Mouse (Mus musculus): Measurements from ENCODE around the gene Trim50. TPM values are rescaled to one million over a fixed set of nuclear protein-coding genes. Genes with fewer than 3 reads are reported as not detected.
A peak's percentile ranks its signal among the peaks of the same experiment; 100 is the strongest.

The Trim50 gene
- not detected for total RNA-seq (2021)
- long read RNA-seq, experiment 1 = 0 reads
- long read RNA-seq, experiment 2 = 0 reads

- intact Hi-C loops (cut with DNase I) = no loop called here
These were observed at the start of gene Trim50 for GRCm38 (mm10) chr5:135352995-135353394. Gene Trim50 (plus strand): TSS chr5:135353295.

GRCm38 (mm10) chr5:135306321-135306965 lies 46.7 kb upstream of the Trim50 start:
- intact Hi-C loops (cut with DNase I) = no loop called here
- no peak for DNase-seq

More at GRCm38 (mm10) chr5:135352995-135353394, at the start of gene Trim50:
- DNase-seq = no peak

- intact Hi-C loops (cut with DNase I) = no loop called here
- DNase-seq = no peak
These were observed 36.9 kb upstream of the Trim50 start for GRCm38 (mm10) chr5:135316177-135316576.

GRCm38 (mm10) chr5:135319856-135320255 lies 33.2 kb upstream of the Trim50 start:
- no peak for DNase-seq
- intact Hi-C loops (cut with DNase I) = no loop called here

- intact Hi-C loops (cut with DNase I) = no loop called here
- DNase-seq = no peak
These were observed 30.9 kb upstream of the Trim50 start for GRCm38 (mm10) chr5:135322197-135322596.

GRCm38 (mm10) chr5:135326121-135326659 lies 26.9 kb upstream of the Trim50 start:
- no peak for DNase-seq
- intact Hi-C loops (cut with DNase I) = no loop called here

- DNase-seq = no peak
- intact Hi-C loops (cut with DNase I) = no loop called here
These were observed 23.6 kb upstream of the Trim50 start for GRCm38 (mm10) chr5:135329471-135329870.

- intact Hi-C loops (cut with DNase I) = no loop called here
- no peak for DNase-seq
These were observed 22.9 kb upstream of the Trim50 start for GRCm38 (mm10) chr5:135330201-135330600.

GRCm38 (mm10) chr5:135331161-135331560 lies 21.9 kb upstream of the Trim50 start:
- intact Hi-C loops (cut with DNase I) = no loop called here
- DNase-seq = no peak

GRCm38 (mm10) chr5:135337575-135337974 lies 15.5 kb upstream of the Trim50 start:
- DNase-seq = peak in 1 of 2 experiments; percentile 21
- intact Hi-C loops (cut with DNase I) = loop anchor here (5.0 kb wide), 1 partner anchor 100 kb away; no protein-coding TSS in a partner anchor

- DNase-seq = no peak
- intact Hi-C loops (cut with DNase I) = no loop called here
These were observed 7.1 kb upstream of the Trim50 start for GRCm38 (mm10) chr5:135345989-135346388.

GRCm38 (mm10) chr5:135346430-135346829 lies 6.7 kb upstream of the Trim50 start:
- DNase-seq = no peak
- intact Hi-C loops (cut with DNase I) = no loop called here

- no peak for DNase-seq
- intact Hi-C loops (cut with DNase I) = no loop called here
These were observed 5.5 kb upstream of the Trim50 start for GRCm38 (mm10) chr5:135347511-135348011.

- intact Hi-C loops (cut with DNase I) = no loop called here
- DNase-seq = no peak
These were observed 3.2 kb upstream of the Trim50 start, which contains the start of gene Fkbp6 for GRCm38 (mm10) chr5:135349862-135350261. Gene Fkbp6 (minus strand): TSS chr5:135350044.

GRCm38 (mm10) chr5:135351606-135352005 lies 1.5 kb upstream of the Trim50 start:
- intact Hi-C loops (cut with DNase I) = no loop called here

GRCm38 (mm10) chr5:135353564-135353963 lies 469 bp downstream of the Trim50 start:
- intact Hi-C loops (cut with DNase I) = no loop called here
- no peak for DNase-seq

More at GRCm38 (mm10) chr5:135351606-135352005, 1.5 kb upstream of the Trim50 start:
- no peak for DNase-seq

- intact Hi-C loops (cut with DNase I) = no loop called here
- DNase-seq = no peak
These were observed 3.0 kb downstream of the Trim50 start for GRCm38 (mm10) chr5:135356090-135356489.

GRCm38 (mm10) chr5:135357556-135357955 lies 4.5 kb downstream of the Trim50 start:
- peak; percentile 31 to 36 for DNase-seq
- intact Hi-C loops (cut with DNase I) = no loop called here

GRCm38 (mm10) chr5:135359772-135360171 lies 6.7 kb downstream of the Trim50 start:
- intact Hi-C loops (cut with DNase I) = no loop called here

GRCm38 (mm10) chr5:135362572-135362971 lies 9.5 kb downstream of the Trim50 start:
- intact Hi-C loops (cut with DNase I) = no loop called here
- no peak for DNase-seq

More at GRCm38 (mm10) chr5:135359772-135360171, 6.7 kb downstream of the Trim50 start:
- peak; percentile 36 to 73 for DNase-seq

GRCm38 (mm10) chr5:135363540-135363939 lies 10.4 kb downstream of the Trim50 start:
- peak in 1 of 2 experiments; percentile 58 for DNase-seq
- intact Hi-C loops (cut with DNase I) = no loop called here

- intact Hi-C loops (cut with DNase I) = no loop called here
- DNase-seq = no peak
These were observed 14.7 kb downstream of the Trim50 start for GRCm38 (mm10) chr5:135367841-135368240.
